Mouse (Mus musculus) E14TG2a.4 (cell line): ENCODE results near the gene Zfp385c.

Experiments
- CTCF ChIP-seq: conservative IDR thresholded peaks from 2 replicates; pipeline ENCODE4 v1.5.1; 2014; ENCODE audit warnings: low read length
- NANOG ChIP-seq: IDR thresholded peaks from 2 replicates; pipeline ENCODE4 v1.6.1; 2014; ENCODE audit warnings: borderline replicate concordance, low read length, mixed read lengths
- POU5F1 ChIP-seq: IDR thresholded peaks from 2 replicates; pipeline ENCODE4 v1.6.1; 2014; ENCODE audit warnings: low read length, borderline replicate concordance

- TF ChIP-seq CTCF = peak; percentile 90
- no peak for TF ChIP-seq POU5F1
- no peak for TF ChIP-seq NANOG
Measured at GRCm38 (mm10) chr11:100622714-100623113, 69.5 kb downstream of the Zfp385c start.
